Mouse (Mus musculus): Measurements from ENCODE around the gene Foxk1. TPM values are rescaled to one million over a fixed set of nuclear protein-coding genes. Genes with fewer than 3 reads are reported as not detected.

Gene Foxk1
- polyA plus RNA-seq, 1 experiment: 58.0 TPM

- WGBS: 70% methylated on average over 9 of the region's 9 CpGs
- H3K4me3 ChIP-seq (ENCODE audit: low read depth, low read length): no peak overlapping the region
- no peak overlapping the region for H3K27ac ChIP-seq (ENCODE audit: insufficient read depth, low read depth, low read length)
- TF ChIP-seq POLR2A (IDR thresholded peaks at IDR 0.05; ENCODE audit: low read depth, low read length) (no peak), CTCF (IDR thresholded peaks at IDR 0.05; ENCODE audit: extremely low read depth, insufficient read length, insufficient replicate concordance, low read depth, low read length) (no peak)
- no peaks in the 10 kb centered on the region for H3K27me3 ChIP-seq (ENCODE audit: control insufficient read depth, insufficient read depth, low read length)
- H3K36me3 ChIP-seq (ENCODE audit: control insufficient read depth, insufficient read depth, low read length): no peaks in the 10 kb centered on the region
- H3K4me1 ChIP-seq (ENCODE audit: control insufficient read depth, insufficient read depth, insufficient read length, low read length): no peaks in the 10 kb centered on the region
Measured at GRCm38 (mm10) chr5:142489955-142490707, 88.8 kb downstream of the Foxk1 start.

DNA sequence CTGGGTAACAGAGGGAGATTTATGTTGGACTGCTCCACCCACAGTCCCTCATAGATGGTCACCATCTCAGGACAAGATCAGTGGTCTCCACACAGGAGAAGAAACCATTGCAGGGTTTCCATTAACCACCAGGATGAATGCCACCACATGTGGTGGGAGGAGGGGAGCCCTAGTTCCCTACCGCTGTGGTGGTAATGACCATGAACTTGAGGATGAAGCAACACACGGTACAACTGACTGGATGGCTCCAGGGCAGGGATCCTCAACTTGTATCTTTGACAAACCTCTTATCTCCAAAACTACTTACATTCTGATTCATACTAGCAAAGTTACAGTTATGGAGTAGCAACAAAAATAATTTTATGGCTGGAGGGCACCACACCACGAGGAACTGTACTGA lies 92.0 kb downstream of the Foxk1 start:
- Histone ChIP-seq H3K4me3 (ENCODE audit: low read depth, low read length) (no peak overlapping the region), H3K27ac (ENCODE audit: insufficient read depth, low read depth, low read length) (no peak overlapping the region), H3K27me3 (ENCODE audit: control insufficient read depth, insufficient read depth, low read length) (no peaks in the 10 kb centered on the region), H3K4me1 (ENCODE audit: control insufficient read depth, insufficient read depth, insufficient read length, low read length) (no peaks in the 10 kb centered on the region), H3K36me3 (ENCODE audit: control insufficient read depth, insufficient read depth, low read length) (no peaks in the 10 kb centered on the region)
- TF ChIP-seq CTCF (IDR thresholded peaks at IDR 0.05; ENCODE audit: extremely low read depth, insufficient read length, insufficient replicate concordance, low read depth, low read length): no peak
- no peak for TF ChIP-seq POLR2A (IDR thresholded peaks at IDR 0.05; ENCODE audit: low read depth, low read length)
- 61% methylated on average over 3 of the region's 3 CpGs for WGBS

DNA sequence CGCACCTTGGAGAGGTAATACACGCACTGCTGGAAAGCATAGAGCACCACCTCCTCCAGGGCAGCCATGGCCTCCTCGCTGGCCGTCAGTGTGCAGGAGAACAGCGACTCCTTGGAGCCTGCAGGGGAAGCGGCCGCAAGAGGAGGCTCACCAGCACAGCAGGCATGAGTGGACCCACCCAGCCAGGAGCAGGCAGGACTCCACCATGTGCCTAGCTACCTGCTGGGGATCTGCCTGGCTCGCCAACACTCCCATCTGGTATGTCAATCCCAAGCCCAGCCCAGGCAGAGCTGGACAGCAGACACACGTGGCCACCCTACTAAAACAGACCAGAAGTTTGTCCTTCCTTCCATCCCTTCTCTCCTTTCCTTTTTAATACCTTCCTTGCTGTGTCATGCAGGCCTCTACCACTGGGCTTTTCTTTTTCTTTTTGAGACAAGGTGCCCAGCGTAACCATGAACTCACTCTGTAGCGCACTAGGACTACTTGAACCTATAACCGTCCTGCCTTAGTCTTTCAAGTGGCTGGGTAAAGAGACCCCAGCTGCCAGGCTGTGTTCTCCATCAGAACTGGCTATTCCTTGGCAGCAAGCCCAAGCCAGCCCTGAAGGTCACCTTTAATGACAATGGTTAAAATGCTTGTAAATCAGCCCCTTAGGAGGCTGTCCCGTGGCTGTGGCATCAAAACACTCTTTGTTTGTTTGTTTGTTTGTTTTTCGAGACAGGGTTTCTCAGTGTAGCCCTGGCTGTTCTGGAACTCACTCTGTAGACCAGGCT lies 94.2 kb downstream of the Foxk1 start:
- Histone ChIP-seq H3K4me3 (ENCODE audit: low read depth, low read length) (no peak overlapping the region), H3K36me3 (ENCODE audit: control insufficient read depth, insufficient read depth, low read length) (no peaks in the 10 kb centered on the region)

DNA sequence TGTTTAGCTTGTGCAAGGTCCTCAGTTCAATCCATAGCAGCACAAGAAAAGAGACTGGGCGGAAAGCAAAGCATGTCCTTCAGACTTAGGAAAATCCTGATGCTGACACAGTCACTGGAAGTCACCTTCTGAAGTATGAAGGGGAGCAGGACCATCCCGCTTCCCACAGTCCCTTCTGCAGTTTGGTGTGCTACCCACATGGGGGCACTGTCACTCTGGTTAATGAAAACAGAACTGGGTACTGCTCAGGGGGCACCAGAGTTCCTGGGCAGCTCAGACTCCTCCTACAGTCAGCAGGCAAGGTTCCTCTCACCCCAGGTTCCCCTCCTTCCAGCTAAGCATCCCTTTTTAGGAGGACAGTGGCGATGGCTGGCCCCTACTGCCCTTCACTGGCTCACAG lies 97.7 kb downstream of the Foxk1 start:
- no peak for TF ChIP-seq POLR2A (IDR thresholded peaks at IDR 0.05; ENCODE audit: low read depth, low read length)
- peak; percentile 35; the same call in 1 of the 2 replicates for TF ChIP-seq CTCF (IDR thresholded peaks at IDR 0.05; ENCODE audit: extremely low read depth, insufficient read length, insufficient replicate concordance, low read depth, low read length)
- 58% methylated on average over 3 of the region's 3 CpGs for WGBS
- Histone ChIP-seq H3K27me3 (ENCODE audit: control insufficient read depth, insufficient read depth, low read length) (no peaks in the 10 kb centered on the region), H3K4me1 (ENCODE audit: control insufficient read depth, insufficient read depth, insufficient read length, low read length) (no peaks in the 10 kb centered on the region; the same call in 1 of the 2 replicates), H3K27ac (ENCODE audit: insufficient read depth, low read depth, low read length) (no peak overlapping the region), H3K4me3 (ENCODE audit: low read depth, low read length) (no peak overlapping the region), H3K36me3 (ENCODE audit: control insufficient read depth, insufficient read depth, low read length) (no peaks in the 10 kb centered on the region)

More for the DNA sequence above, 94.2 kb downstream of the Foxk1 start:
- TF ChIP-seq POLR2A (IDR thresholded peaks at IDR 0.05; ENCODE audit: low read depth, low read length) (no peak), CTCF (IDR thresholded peaks at IDR 0.05; ENCODE audit: extremely low read depth, insufficient read length, insufficient replicate concordance, low read depth, low read length) (no peak)
- H3K27ac ChIP-seq (ENCODE audit: insufficient read depth, low read depth, low read length): no peak overlapping the region
- 55% methylated on average over 14 of the region's 14 CpGs for WGBS
- H3K4me1 ChIP-seq (ENCODE audit: control insufficient read depth, insufficient read depth, insufficient read length, low read length): no peaks in the 10 kb centered on the region
- no peaks in the 10 kb centered on the region for H3K27me3 ChIP-seq (ENCODE audit: control insufficient read depth, insufficient read depth, low read length)

DNA sequence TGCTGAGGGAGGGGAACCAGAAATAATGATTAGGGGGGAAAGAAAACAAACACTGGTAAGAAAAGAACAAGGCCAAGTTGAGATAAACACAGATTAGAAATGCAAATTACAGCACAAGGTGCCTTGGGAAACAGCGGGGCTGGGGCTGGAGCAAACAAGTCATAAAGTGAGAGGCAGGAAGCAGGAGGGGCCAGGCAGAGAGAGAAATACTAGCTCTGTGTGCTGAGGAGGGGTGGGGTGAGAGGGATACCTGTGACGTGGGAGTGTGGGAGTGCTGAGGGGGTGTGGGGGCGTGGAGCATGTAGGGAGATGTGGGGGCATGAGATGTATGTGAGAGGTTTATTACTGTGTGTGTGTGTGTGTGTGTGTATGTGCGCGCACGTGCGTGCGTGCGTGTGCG lies 99.6 kb downstream of the Foxk1 start:
- 41% methylated on average over 10 of the region's 10 CpGs for WGBS

GRCm38 (mm10) chr5:142502414-142502813 lies 101.1 kb downstream of the Foxk1 start:
- Histone ChIP-seq H3K4me3 (ENCODE audit: low read depth, low read length) (no peak overlapping the region), H3K4me1 (ENCODE audit: control insufficient read depth, insufficient read depth, insufficient read length, low read length) (no peaks in the 10 kb centered on the region; the same call in 1 of the 2 replicates), H3K36me3 (ENCODE audit: control insufficient read depth, insufficient read depth, low read length) (no peaks in the 10 kb centered on the region), H3K27ac (ENCODE audit: insufficient read depth, low read depth, low read length) (no peak overlapping the region), H3K27me3 (ENCODE audit: control insufficient read depth, insufficient read depth, low read length) (no peaks in the 10 kb centered on the region)
- TF ChIP-seq CTCF (IDR thresholded peaks at IDR 0.05; ENCODE audit: extremely low read depth, insufficient read length, insufficient replicate concordance, low read depth, low read length) (peak; percentile 68; the same call in 1 of the 2 replicates), POLR2A (IDR thresholded peaks at IDR 0.05; ENCODE audit: low read depth, low read length) (no peak)
- WGBS: 2% methylated on average over 3 of the region's 3 CpGs

More for the DNA sequence above, 99.6 kb downstream of the Foxk1 start:
- Histone ChIP-seq H3K36me3 (ENCODE audit: control insufficient read depth, insufficient read depth, low read length) (no peaks in the 10 kb centered on the region), H3K4me3 (ENCODE audit: low read depth, low read length) (no peak overlapping the region), H3K4me1 (ENCODE audit: control insufficient read depth, insufficient read depth, insufficient read length, low read length) (no peaks in the 10 kb centered on the region; the same call in 1 of the 2 replicates), H3K27me3 (ENCODE audit: control insufficient read depth, insufficient read depth, low read length) (no peaks in the 10 kb centered on the region), H3K27ac (ENCODE audit: insufficient read depth, low read depth, low read length) (no peak overlapping the region)
- TF ChIP-seq CTCF (IDR thresholded peaks at IDR 0.05; ENCODE audit: extremely low read depth, insufficient read length, insufficient replicate concordance, low read depth, low read length): no peak

GRCm38 (mm10) chr5:142504175-142504574 lies 102.9 kb downstream of the Foxk1 start:
- 74% methylated on average over 3 of the region's 3 CpGs for WGBS
- Histone ChIP-seq H3K27me3 (ENCODE audit: control insufficient read depth, insufficient read depth, low read length) (no peaks in the 10 kb centered on the region), H3K4me3 (ENCODE audit: low read depth, low read length) (no peak overlapping the region), H3K27ac (ENCODE audit: insufficient read depth, low read depth, low read length) (no peak overlapping the region), H3K36me3 (ENCODE audit: control insufficient read depth, insufficient read depth, low read length) (no peaks in the 10 kb centered on the region), H3K4me1 (ENCODE audit: control insufficient read depth, insufficient read depth, insufficient read length, low read length) (no peaks in the 10 kb centered on the region; the same call in 1 of the 2 replicates)
- TF ChIP-seq CTCF (IDR thresholded peaks at IDR 0.05; ENCODE audit: extremely low read depth, insufficient read length, insufficient replicate concordance, low read depth, low read length) (no peak), POLR2A (IDR thresholded peaks at IDR 0.05; ENCODE audit: low read depth, low read length) (no peak)

All from small intestine, adult 2 months (tissue).